Mouse (Mus musculus) lung, adult 2 months (tissue): Measurements from ENCODE around the gene Amer2.
"Not testable (repeated sequence)": the region's sequence is repeated elsewhere in the genome, so short reads cannot be mapped to it uniquely, and the experiment has no call there.

Experiments used
- CTCF ChIP-seq: fragments of 200-500 bp; IDR thresholded peaks from 2 replicates; pipeline ENCODE4 v1.5.1; 2011; ENCODE audit warnings: mild to moderate bottlenecking, low read length, control low read depth; ENCODE audit not compliant: insufficient read depth
- POLR2A ChIP-seq: fragments of 200-500 bp; IDR thresholded peaks from 2 replicates; pipeline ENCODE4 v1.6.1; 2011; ENCODE audit warnings: low read depth, mild to moderate bottlenecking, control low read depth, low read length, borderline replicate concordance; ENCODE audit errors: extremely low read depth

DNA sequence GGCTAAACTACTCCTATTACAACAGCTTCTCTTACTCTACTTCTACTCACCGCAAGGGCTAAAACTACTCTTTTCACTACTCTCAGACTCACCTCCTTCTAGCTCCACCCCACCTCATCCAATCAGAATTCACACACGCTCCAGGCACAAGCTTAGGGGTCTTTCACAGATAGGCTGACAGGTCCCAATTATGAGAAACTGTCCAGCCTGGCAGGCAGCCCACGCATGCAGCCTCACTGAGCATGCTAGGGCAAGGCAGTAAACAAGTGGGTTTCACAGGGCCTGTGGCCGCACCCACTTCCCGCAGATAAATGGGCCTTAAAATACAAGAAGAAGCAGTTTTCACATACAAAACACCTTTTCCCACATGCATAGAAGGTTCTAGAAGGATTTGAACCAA lies 33.1 kb upstream of the Amer2 start:
- not testable (repeated sequence) for TF ChIP-seq POLR2A, CTCF
